Mouse (Mus musculus) kidney, postnatal 0 days (tissue): ENCODE measurements around the gene Cst6. TPM values are rescaled to one million over a fixed set of nuclear protein-coding genes. Genes with fewer than 3 reads are reported as not detected.
"Not testable (repeated sequence)": the region's sequence is repeated elsewhere in the genome, so short reads cannot be mapped to it uniquely, and the experiment has no call there.

Experiments
- ATAC-seq: fragments of 200-750 bp; cut with Nextera tagmentation; replicated peaks from 2 replicates; pipeline ENCODE4 v1.8.0; 2017; ENCODE audit warnings: low read depth, moderate number of reproducible peaks, moderate TSS enrichment, moderate library complexity; ENCODE audit not compliant: low FRiP score
- DNase-seq: peaks from one replicate; pipeline ENCODE4 v3.0.0-alpha.2; 2016; ENCODE audit warnings: low spot score
- H3K27ac ChIP-seq: fragments of 300-500 bp; sonication (generic); 2 replicates; pipeline ENCODE4 v1.5.1; 2014; ENCODE audit warnings: mild to moderate bottlenecking
- H3K27me3 ChIP-seq: fragments of 300-500 bp; sonication (generic); 2 replicates; pipeline ENCODE4 v1.6.1; 2014; ENCODE audit warnings: low read length, mixed read lengths; ENCODE audit not compliant: insufficient read depth
- H3K36me3 ChIP-seq: fragments of 300-500 bp; sonication (generic); 2 replicates; pipeline ENCODE4 v1.6.1; 2014; ENCODE audit warnings: low read length, mixed read lengths; ENCODE audit not compliant: insufficient read depth
- H3K4me1 ChIP-seq: fragments of 300-500 bp; sonication (generic); replicated peaks from 2 replicates; pipeline ENCODE4 v1.6.1; 2014; ENCODE audit warnings: antibody characterized with exemption, low read length, mixed read lengths; ENCODE audit not compliant: insufficient read depth
- H3K4me2 ChIP-seq: fragments of 300-500 bp; sonication (generic); 2 replicates; pipeline ENCODE4 v1.6.1; 2014; ENCODE audit warnings: mild to moderate bottlenecking, low read length, moderate library complexity, mixed read lengths
- H3K4me3 ChIP-seq: fragments of 300-500 bp; sonication (generic); replicated peaks from 2 replicates; pipeline ENCODE4 v1.5.1; 2014; ENCODE audit warnings: low read depth, low read length
- H3K9ac ChIP-seq: fragments of 300-500 bp; sonication (generic); 2 replicates; pipeline ENCODE4 v1.6.1; 2014; ENCODE audit warnings: low read depth, low read length
- H3K9me3 ChIP-seq: fragments of 300-500 bp; sonication (generic); replicated peaks from 2 replicates; pipeline ENCODE4 v1.6.1; 2016; ENCODE audit warnings: low read length, inconsistent platforms, mixed read lengths
- CTCF ChIP-seq: IDR thresholded peaks from 2 replicates; pipeline ENCODE4 v1.5.1; 2016; ENCODE audit warnings: antibody characterized with exemption, low read depth, mild to moderate bottlenecking, moderate library complexity
- WGBS: fragments of 180-500 bp; shearing (Covaris S2); extraction: QIAGEN DNeasy Blood & Tissue Kit; methylation state at CpG from one replicate; pipeline ENCODE4 v1.1.7; 2014; 5-methylcytosine and 5-hydroxymethylcytosine counted together
- polyA plus RNA-seq: library from polyadenylated mRNA; unstranded; fragments of >200 nt; fragmentation: Nextera tagmentation; extraction: Ambion mirVana; gene quantifications from 2 replicates; pipeline ENCODE4 v1.2.1, GENCODE M21; 2015

Gene Cst6
- polyA plus RNA-seq, result 0.29 and 1.5 TPM in 2 replicates

DNA sequence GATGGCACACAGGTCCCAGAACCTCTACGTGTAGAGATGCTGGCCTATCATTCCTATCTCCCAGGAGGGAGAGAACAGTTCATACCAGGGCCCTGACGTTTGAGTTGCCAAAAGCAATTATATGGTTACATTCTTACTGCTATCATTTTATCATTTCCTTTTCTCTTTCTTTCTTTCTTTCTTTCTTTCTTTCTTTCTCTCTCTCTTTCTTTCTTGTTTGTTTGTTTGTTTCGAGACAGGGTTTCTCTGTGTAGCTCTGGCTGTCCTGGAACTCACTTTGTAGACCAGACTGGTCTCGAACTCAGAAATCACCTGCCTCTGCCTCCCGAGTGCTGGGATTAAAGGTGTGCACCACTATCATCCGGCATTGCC is at the start of gene Cst6:
Cst6 (minus strand) TSS at position 73 of the 372 bp plus-strand sequence.
- H3K4me1 ChIP-seq, H3K27ac ChIP-seq, H3K27me3 ChIP-seq, ATAC-seq, H3K9me3 ChIP-seq, DNase-seq, H3K36me3 ChIP-seq: not testable (repeated sequence)
- H3K4me3 ChIP-seq, result peak within 1 kb of the TSS; percentile 30
- H3K4me2 ChIP-seq, result peak within 1 kb of the TSS; percentile 78
- peak within 1 kb of the TSS; percentile 51 for H3K9ac ChIP-seq
- WGBS, result 62% methylated on average over 6 of the region's 6 CpGs

DNA sequence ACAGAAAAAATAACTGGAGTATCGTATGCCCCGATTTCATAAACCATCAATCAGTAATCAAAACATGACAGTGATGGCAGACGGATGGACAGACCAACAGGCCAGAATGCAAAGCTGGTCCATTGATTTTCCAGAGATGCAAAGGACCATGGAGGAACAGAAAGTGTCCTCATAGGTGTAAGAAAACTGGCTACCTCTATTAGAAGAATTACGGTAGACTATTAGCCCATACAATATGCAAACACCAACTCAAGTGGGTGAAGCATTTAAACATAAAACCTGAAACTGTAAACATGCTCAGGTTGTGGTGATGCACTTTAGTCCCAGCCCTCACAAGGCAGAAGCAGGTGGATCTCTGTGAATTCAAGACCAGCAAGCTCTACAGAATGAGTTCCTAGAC is 46.0 kb upstream of the Cst6 start:
- Histone ChIP-seq H3K4me1 (0 out of 2 replicates have a peak, but pooled peaks cover 3% of the 10 kb centered on the region), H3K4me2 (no peak overlapping the region), H3K9ac (no peak overlapping the region), H3K36me3 (no peaks in the 10 kb centered on the region), H3K9me3 (no peaks in the 10 kb centered on the region), H3K4me3 (no peak overlapping the region), H3K27ac (no peak overlapping the region), H3K27me3 (no peaks in the 10 kb centered on the region)
- no peak for ATAC-seq
- DNase-seq, result no peak
- 74% methylated on average over 4 of the region's 4 CpGs for WGBS
- no peak for TF ChIP-seq CTCF

DNA sequence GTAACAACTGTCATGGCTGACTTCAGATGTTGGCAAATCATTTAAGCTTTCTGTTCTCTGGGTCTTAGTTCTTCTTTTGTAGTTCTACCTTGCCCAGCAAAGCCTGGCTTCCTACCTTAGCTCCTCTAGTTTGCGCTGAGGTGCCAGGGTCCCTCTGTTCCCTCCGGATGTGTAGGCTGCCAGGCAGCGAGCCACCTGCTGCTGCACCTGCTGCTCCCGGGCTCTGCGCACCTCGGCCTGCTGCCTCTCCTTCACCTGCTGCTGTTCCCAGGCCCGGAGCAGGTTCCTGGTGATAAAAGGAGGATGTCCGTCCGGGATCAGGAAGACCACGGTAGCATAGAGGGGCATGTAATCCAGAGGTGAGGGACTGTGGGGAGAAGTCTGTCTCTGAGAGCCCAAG is 44.8 kb upstream of the Cst6 start:
- Histone ChIP-seq H3K4me2 (no peak overlapping the region), H3K4me1 (peaks cover 3% of the 10 kb centered on the region; the same call in 1 of the 2 replicates), H3K9ac (no peak overlapping the region), H3K36me3 (no peaks in the 10 kb centered on the region), H3K4me3 (no peak overlapping the region), H3K27ac (no peak overlapping the region), H3K9me3 (no peaks in the 10 kb centered on the region), H3K27me3 (no peaks in the 10 kb centered on the region)
- DNase-seq, result no peak
- 48% methylated on average over 10 of the region's 10 CpGs for WGBS
- no peak for TF ChIP-seq CTCF
- ATAC-seq, result no peak

DNA sequence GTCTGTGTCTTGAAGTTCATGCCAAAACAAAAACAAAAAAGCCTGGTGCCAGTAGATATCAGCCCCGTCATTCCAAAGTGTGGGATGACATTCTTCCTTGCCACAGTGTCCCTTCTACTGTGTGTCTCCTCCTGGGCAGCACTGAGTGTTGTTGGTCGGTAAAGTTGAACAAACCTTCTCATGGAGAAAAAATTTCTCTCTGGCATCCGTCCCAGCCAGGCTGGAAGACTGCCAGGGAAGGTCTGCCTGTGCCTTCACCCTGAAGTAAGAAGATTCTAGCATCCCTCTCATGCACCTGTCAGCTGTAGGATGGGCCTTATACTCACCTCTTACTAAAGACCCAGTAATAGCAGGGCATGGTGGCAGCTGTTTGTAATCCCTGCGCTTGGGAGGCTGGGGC is 43.5 kb upstream of the Cst6 start:
- WGBS, result 61% methylated on average over 4 of the region's 4 CpGs
- H3K9ac ChIP-seq, result no peak overlapping the region
- H3K4me2 ChIP-seq, result no peak overlapping the region
- no peaks in the 10 kb centered on the region for H3K27me3 ChIP-seq
- no peak overlapping the region for H3K4me3 ChIP-seq
- TF ChIP-seq CTCF, result no peak
- H3K27ac ChIP-seq, result no peak overlapping the region
- DNase-seq, result no peak
- H3K36me3 ChIP-seq, result no peaks in the 10 kb centered on the region
- ATAC-seq, result no peak
- H3K9me3 ChIP-seq, result no peaks in the 10 kb centered on the region
- peaks cover 3% of the 10 kb centered on the region; the same call in 1 of the 2 replicates for H3K4me1 ChIP-seq

DNA sequence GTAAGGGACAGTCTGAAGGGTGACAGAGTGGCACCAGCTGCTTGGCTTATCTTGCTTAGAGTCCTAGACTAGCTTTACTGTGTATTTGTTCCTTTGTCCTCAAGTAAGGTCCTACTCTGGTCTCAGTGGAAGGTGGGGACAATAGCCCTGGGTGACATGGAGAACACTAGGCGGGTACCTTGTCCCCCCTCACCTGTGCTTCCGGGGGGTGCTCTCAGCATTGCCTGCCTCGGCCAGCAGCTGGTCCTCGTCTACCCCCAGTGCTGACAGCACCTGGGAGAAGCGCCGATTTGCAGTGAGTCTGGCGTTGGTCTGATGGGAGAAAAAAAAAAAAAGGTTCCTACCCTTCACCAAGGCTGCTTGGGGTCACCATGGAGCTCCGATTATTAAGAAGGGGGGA is 41.0 kb upstream of the Cst6 start:
- 0 out of 2 replicates have a peak, but pooled peaks cover 4% of the 10 kb centered on the region for H3K36me3 ChIP-seq
- no peaks in the 10 kb centered on the region for H3K27me3 ChIP-seq
- H3K4me3 ChIP-seq, result peak overlapping the region; percentile 94; the same call in 1 of the 2 replicates
- H3K27ac ChIP-seq, result peak overlapping the region; percentile 90
- no peak for DNase-seq
- WGBS, result 55% methylated on average over 8 of the region's 8 CpGs
- peak overlapping the region; percentile 62 for H3K4me2 ChIP-seq
- H3K9ac ChIP-seq, result peak overlapping the region; percentile 98
- no peaks in the 10 kb centered on the region for H3K9me3 ChIP-seq
- ATAC-seq, result no peak
- H3K4me1 ChIP-seq, result peaks cover 7% of the 10 kb centered on the region; the same call in 1 of the 2 replicates
- TF ChIP-seq CTCF, result no peak

DNA sequence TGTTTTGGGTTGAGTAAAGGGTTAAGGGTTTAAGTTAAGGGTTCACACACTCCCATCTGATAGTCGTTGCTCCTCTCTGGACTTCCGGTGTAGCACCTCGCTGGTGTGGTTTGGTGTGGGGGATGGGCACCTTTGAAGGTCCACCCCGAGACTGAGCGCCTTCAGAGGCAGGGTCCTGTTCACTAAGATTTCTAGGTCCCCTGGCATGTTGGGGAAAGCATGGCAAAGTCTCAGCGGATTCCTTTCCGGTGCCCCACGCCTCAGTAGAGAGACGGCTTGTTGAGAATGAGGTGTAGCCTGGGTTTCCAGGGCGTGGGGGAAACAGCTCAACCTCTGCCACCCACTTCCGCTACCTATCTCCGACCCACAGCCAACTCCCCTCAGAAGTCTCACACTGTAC is 40.3 kb upstream of the Cst6 start:
- peak; percentile 69 for DNase-seq
- Histone ChIP-seq H3K4me3 (peak overlapping the region; percentile 94), H3K9ac (peak overlapping the region; percentile 98), H3K4me1 (peaks cover 7% of the 10 kb centered on the region; the same call in 1 of the 2 replicates), H3K4me2 (peak overlapping the region; percentile 62), H3K36me3 (peaks cover 10% of the 10 kb centered on the region; the same call in 1 of the 2 replicates), H3K27ac (peak overlapping the region; percentile 90), H3K9me3 (no peaks in the 10 kb centered on the region), H3K27me3 (no peaks in the 10 kb centered on the region)
- no peak for ATAC-seq
- 9% methylated on average over 12 of the region's 12 CpGs for WGBS
- TF ChIP-seq CTCF, result no peak
